Mouse (Mus musculus) neural tube, embryonic 15.5 days (tissue): ENCODE results near the gene Clec4a3. TPM values are rescaled to one million over a fixed set of nuclear protein-coding genes. Genes with fewer than 3 reads are reported as not detected.

Source experiments
- polyA plus RNA-seq: library from polyadenylated mRNA; unstranded; fragments of >200 nt; fragmentation: Nextera tagmentation; extraction: Ambion mirVana; gene quantifications from 2 replicates; pipeline ENCODE4 v1.2.1, GENCODE M21; 2015

Clec4a3 gene
- polyA plus RNA-seq, 1 experiment from 2014 or later, result 0.95 TPM

Other genes starting within 250 kb of the Clec4a3 start
- gene Nanog, start 245.0 kb upstream of the Clec4a3 start, polyA plus RNA-seq, result 0.11 TPM in 1 of 2 replicates, not detected in the other
- 47.9 and 50.6 TPM in 2 replicates for gene Slc2a3, start 150.9 kb upstream of the Clec4a3 start, polyA plus RNA-seq
- gene Foxj2, start 132.6 kb upstream of the Clec4a3 start, polyA plus RNA-seq, result 7.1 and 7.4 TPM in 2 replicates
- 2.1 and 2.2 TPM in 2 replicates for gene C3ar1, start 96.4 kb upstream of the Clec4a3 start, polyA plus RNA-seq
- 148 and 168 TPM in 2 replicates for gene Necap1, start 78.0 kb upstream of the Clec4a3 start, polyA plus RNA-seq
- gene Clec4a1, start 30.7 kb upstream of the Clec4a3 start, polyA plus RNA-seq, result 1.4 and 2.7 TPM in 2 replicates
- not detected in 2 replicates for gene Clec4a4, start 37.9 kb downstream of the Clec4a3 start, polyA plus RNA-seq
- gene Clec4b1, start 97.4 kb downstream of the Clec4a3 start, polyA plus RNA-seq, result not detected in 2 replicates
- 1.7 and 2.0 TPM in 2 replicates for gene Clec4a2, start 153.9 kb downstream of the Clec4a3 start, polyA plus RNA-seq
- gene Clec4b2, start 220.4 kb downstream of the Clec4a3 start, polyA plus RNA-seq, result not detected in 2 replicates